Mouse (Mus musculus): ENCODE results near the gene Mgat4b. TPM values are rescaled to one million over a fixed set of nuclear protein-coding genes. Genes with fewer than 3 reads are reported as not detected.

Mgat4b gene
- polyA plus RNA-seq, 1 experiment from 2014 or later = 17.1 TPM

DNA sequence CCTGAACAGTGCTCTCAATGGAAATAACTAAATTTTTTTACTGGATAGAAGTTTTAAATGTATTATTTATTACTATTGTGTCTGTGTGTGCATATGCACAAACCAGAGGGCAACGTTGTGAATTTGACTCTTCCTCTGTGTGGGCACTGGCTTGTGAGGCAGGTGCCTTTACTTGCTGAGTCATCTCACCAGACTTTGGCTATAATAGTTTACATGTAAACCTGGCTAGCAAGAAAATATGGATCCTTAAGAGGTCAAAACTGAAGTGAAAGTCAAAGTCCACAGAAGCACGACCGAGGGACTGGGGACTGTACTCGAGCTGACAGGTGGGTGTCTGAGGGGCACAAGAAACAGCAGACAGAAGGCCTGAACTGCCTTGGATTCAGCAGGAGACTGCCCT, 28.0 kb upstream of the Mgat4b start:
- Histone ChIP-seq H3K9me3 (no peaks in the 10 kb centered on the region), H3K9ac (no peak overlapping the region), H3K4me2 (replicated peaks) (no peak overlapping the region), H3K27ac (no peak overlapping the region), H3K27me3 (no peaks in the 10 kb centered on the region), H3K4me3 (no peak overlapping the region), H3K4me1 (no peaks in the 10 kb centered on the region), H3K36me3 (peaks cover 28% of the 10 kb centered on the region)
- ATAC-seq (ENCODE audit: low FRiP score, low read depth) = no peak
- 81% methylated on average over 4 of the region's 4 CpGs for WGBS

DNA sequence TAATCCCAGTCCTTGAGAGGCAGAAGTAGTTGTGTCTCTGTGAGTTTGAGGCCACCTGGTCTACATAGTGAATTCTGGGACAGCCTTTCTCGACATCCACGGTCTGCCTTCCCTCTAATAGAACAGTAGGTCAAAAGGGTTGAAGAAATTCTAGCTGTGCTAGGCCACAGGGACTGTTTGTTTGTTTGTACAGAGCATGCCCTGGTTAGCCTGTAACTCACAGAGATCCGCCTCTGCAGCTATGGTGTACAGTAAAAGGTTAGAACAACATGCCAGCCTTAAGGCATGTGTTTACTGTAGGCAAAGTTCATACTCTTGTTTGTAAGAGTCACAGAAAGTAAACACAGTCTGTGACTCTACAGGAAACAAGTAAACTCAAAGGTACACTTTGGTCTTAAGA, 25.9 kb upstream of the Mgat4b start:
- Histone ChIP-seq H3K27me3 (no peaks in the 10 kb centered on the region), H3K27ac (no peak overlapping the region), H3K9me3 (no peaks in the 10 kb centered on the region), H3K9ac (no peak overlapping the region), H3K4me2 (replicated peaks) (no peak overlapping the region), H3K4me1 (no peaks in the 10 kb centered on the region), H3K4me3 (no peak overlapping the region), H3K36me3 (peaks cover 14% of the 10 kb centered on the region)
- ATAC-seq (ENCODE audit: low FRiP score, low read depth) = no peak
- 88% methylated on average over 3 of the region's 3 CpGs for WGBS

DNA sequence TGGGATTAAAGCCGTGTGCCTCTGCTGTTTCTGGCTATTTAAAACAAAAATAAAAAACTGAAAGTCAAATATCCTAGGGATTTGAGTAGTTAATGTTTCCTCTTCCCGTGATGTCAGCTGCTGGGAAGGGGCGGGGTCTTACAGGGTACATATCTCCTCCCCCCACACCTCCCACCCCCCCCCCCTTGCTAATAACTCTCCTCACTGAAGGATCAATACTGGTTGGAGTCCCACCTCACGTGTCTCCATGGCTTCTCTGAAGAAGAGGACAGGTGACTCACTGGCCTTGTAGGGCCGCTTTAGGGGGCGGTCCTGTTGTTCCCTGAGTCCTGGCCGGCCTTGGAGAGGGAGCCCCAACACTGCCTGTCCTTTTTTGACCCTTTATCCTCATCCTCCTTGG, 22.0 kb upstream of the Mgat4b start:
- H3K4me1 ChIP-seq = no peaks in the 10 kb centered on the region
- 79% methylated on average over 7 of the region's 7 CpGs for WGBS
- peaks cover 6% of the 10 kb centered on the region for H3K36me3 ChIP-seq
- no peak overlapping the region for H3K9ac ChIP-seq
- no peaks in the 10 kb centered on the region for H3K9me3 ChIP-seq
- no peaks in the 10 kb centered on the region for H3K27me3 ChIP-seq
- no peak overlapping the region for H3K4me2 ChIP-seq (replicated peaks)
- H3K27ac ChIP-seq = no peak overlapping the region
- no peak for ATAC-seq (ENCODE audit: low FRiP score, low read depth)
- no peak overlapping the region for H3K4me3 ChIP-seq

DNA sequence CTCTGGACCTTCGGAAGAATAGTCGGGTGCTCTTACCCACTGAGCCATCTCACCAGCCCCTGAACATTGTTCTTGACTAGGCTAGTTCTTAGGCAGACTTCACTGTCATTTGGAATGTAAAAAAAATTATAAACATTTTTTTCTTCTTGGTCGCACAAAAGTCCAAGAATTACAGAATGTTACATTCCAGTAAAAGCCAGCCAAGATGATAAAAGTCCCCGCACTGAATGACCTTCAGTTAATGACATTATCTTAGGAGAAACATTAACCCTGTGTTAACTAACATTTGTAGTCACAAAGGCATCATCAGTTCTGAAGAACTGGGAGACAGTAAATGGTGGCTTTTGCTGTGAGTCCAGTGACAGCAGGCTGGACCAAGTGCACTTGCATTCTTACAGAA, 20.3 kb upstream of the Mgat4b start:
- Histone ChIP-seq H3K27ac (no peak overlapping the region), H3K36me3 (peaks cover 11% of the 10 kb centered on the region), H3K27me3 (no peaks in the 10 kb centered on the region), H3K4me3 (no peak overlapping the region), H3K9ac (no peak overlapping the region), H3K4me1 (no peaks in the 10 kb centered on the region), H3K9me3 (no peaks in the 10 kb centered on the region), H3K4me2 (replicated peaks) (no peak overlapping the region)
- WGBS = 82% methylated on average over 4 of the region's 4 CpGs
- no peak for ATAC-seq (ENCODE audit: low FRiP score, low read depth)

DNA sequence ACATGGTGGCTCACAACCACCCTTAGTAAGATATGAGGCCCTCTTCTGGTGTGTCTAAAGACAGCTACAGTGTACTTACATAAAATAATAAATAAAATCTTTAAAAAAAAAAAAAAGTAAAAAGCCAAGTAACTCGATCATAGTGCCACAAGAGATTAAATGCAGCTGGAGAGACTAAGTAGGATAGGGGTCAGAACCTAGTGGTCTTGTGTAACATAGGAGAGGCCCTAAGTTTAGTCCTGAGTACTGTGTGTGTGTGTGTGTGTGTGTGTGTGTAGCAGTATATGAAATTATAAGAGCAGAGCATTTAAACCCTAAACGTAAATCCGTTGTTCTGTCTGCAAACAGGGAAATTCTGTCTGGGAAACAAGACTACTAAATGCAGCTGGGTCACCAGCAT, 18.4 kb upstream of the Mgat4b start:
- peaks cover 25% of the 10 kb centered on the region for H3K36me3 ChIP-seq
- ATAC-seq (ENCODE audit: low FRiP score, low read depth) = no peak

DNA sequence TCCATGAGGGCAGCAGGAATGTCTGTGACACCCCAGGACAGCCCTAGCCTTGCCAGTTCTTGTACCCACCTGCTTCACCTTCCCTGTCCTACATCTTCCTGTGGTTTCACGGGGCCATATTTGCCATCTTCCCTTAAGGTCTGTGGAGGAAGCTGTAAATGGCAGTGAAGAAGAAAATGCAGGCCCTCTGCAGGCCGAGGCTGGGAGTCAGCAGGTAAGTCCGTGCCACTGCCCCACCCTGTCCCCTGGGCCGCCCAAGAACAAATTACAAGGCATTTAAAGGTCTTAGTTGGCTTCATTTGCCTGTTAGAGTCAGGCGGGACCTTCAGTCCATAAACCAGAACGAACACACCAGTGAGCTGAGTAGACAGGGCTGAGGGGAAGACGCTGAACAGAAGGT, 16.6 kb upstream of the Mgat4b start:
- no peak for ATAC-seq (ENCODE audit: low FRiP score, low read depth)
- WGBS = 63% methylated on average over 7 of the region's 7 CpGs
- no peak overlapping the region for H3K4me2 ChIP-seq (replicated peaks)
- H3K27ac ChIP-seq = no peak overlapping the region
- no peaks in the 10 kb centered on the region for H3K27me3 ChIP-seq
- H3K36me3 ChIP-seq = peaks cover 37% of the 10 kb centered on the region
- no peak overlapping the region for H3K4me3 ChIP-seq
- H3K9ac ChIP-seq = no peak overlapping the region
- no peaks in the 10 kb centered on the region for H3K9me3 ChIP-seq
- no peaks in the 10 kb centered on the region for H3K4me1 ChIP-seq

More for the DNA sequence above, 18.4 kb upstream of the Mgat4b start:
- H3K4me1 ChIP-seq = no peaks in the 10 kb centered on the region
- H3K9ac ChIP-seq = no peak overlapping the region
- no peak overlapping the region for H3K4me2 ChIP-seq (replicated peaks)
- H3K9me3 ChIP-seq = no peaks in the 10 kb centered on the region
- 85% methylated on average over 3 of the region's 3 CpGs for WGBS
- no peak overlapping the region for H3K27ac ChIP-seq
- H3K27me3 ChIP-seq = no peaks in the 10 kb centered on the region
- H3K4me3 ChIP-seq = no peak overlapping the region

DNA sequence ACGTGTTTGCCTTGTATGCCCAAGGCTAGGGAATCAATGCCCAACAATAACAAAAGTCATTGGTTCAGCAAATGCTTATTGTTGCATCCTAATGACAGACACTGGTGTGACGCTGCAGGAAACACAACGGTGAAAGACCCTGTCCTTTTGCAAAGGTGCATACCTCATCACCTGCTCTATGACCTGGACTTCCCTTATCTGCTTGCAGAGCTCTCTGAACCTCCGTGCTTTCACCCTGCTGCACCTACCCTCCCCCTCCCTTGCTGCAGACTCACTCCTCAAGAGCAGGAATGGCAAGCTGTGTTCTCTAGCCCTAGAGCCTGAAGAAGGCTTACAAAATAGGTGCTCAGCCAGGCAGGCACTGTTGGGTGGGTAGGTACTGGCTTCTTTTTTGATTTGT, 15.9 kb upstream of the Mgat4b start:
- H3K4me2 ChIP-seq (replicated peaks) = no peak overlapping the region
- H3K9me3 ChIP-seq = no peaks in the 10 kb centered on the region

DNA sequence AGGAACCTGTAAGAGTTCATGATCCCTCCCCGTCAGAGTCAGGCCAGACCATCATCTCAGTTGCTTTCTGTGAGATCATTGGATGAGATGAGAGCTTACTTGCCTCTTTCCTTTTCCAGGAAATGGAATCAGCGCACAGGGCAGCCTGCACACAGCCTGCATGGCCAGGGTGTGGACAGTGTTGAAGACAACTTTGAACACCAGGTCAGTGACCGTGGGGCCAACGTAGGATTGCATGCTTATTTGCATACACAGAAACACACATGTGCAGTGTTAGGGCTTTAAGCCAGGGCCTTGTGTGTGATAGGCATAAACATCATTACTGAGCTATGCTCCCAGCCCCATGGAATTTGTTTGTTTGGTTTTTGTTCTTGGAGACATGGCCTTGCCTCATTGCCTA, 13.2 kb upstream of the Mgat4b start:
- Histone ChIP-seq H3K4me2 (replicated peaks) (no peak overlapping the region), H3K27me3 (no peaks in the 10 kb centered on the region), H3K9ac (no peak overlapping the region), H3K27ac (no peak overlapping the region), H3K4me1 (no peaks in the 10 kb centered on the region), H3K4me3 (no peak overlapping the region), H3K36me3 (peaks cover 69% of the 10 kb centered on the region), H3K9me3 (no peaks in the 10 kb centered on the region)
- no peak for ATAC-seq (ENCODE audit: low FRiP score, low read depth)
- 86% methylated on average over 4 of the region's 4 CpGs for WGBS

More for the DNA sequence above, 15.9 kb upstream of the Mgat4b start:
- no peaks in the 10 kb centered on the region for H3K4me1 ChIP-seq
- H3K4me3 ChIP-seq = no peak overlapping the region
- ATAC-seq (ENCODE audit: low FRiP score, low read depth) = no peak
- peaks cover 45% of the 10 kb centered on the region for H3K36me3 ChIP-seq
- no peak overlapping the region for H3K9ac ChIP-seq
- WGBS = 82% methylated on average over 4 of the region's 4 CpGs
- H3K27me3 ChIP-seq = no peaks in the 10 kb centered on the region
- no peak overlapping the region for H3K27ac ChIP-seq

DNA sequence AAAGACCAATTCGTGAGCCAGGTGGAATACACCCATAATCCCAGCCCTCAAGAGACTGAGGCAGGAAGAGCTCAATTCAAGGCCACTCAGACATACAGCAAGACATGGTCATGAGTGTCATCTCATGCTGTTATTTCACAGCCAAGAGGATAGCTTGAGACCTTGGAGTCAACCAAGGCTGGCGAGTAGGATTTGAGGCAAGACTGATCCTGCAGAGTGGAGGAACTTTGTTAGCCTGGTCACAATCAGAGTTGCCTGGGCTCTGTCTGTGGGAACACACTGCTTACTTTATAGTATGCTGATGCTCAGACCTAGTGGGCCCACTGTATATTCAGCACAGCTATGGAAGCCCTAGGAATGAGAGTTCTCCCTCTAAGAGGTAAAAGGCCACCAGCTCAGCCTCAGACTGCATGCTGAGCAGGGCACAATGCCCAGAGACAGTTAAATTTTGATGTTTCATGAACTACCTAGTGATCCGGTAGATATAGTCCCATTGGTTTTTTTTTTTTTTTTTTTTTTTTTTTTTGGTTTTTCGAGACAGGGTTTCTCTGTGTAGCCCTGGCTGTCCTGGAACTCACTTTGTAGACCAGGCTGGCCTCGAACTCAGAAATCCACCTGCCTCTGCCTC, 12.4 kb upstream of the Mgat4b start:
- ATAC-seq (ENCODE audit: low FRiP score, low read depth) = no peak
- H3K36me3 ChIP-seq = peaks cover 77% of the 10 kb centered on the region
- H3K27ac ChIP-seq = no peak overlapping the region
- no peaks in the 10 kb centered on the region for H3K27me3 ChIP-seq
- H3K4me2 ChIP-seq (replicated peaks) = no peak overlapping the region
- 80% methylated on average over 4 of the region's 5 CpGs for WGBS
- H3K4me3 ChIP-seq = no peak overlapping the region
- no peak overlapping the region for H3K9ac ChIP-seq
- H3K4me1 ChIP-seq = no peaks in the 10 kb centered on the region
- no peaks in the 10 kb centered on the region for H3K9me3 ChIP-seq

DNA sequence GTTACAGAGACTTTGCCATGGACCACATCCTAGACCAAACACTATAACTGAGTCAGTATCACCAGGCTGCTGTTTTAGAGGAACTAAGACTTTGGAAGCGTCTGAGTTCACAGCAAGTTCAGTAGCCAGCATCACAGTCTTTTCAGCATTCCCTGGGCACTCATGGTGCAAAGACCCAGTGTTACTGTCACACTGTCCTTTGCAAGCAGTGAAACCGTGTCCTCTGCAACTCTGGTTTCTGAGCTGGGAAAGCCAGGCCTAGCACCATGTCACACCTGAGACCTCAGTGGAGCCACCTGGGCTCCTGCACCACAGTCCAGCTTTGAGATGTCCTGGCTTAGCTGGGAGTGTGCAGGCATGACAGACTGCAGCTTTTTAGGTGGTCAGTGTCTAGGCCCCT, 11.8 kb upstream of the Mgat4b start:
- H3K36me3 ChIP-seq = peaks cover 82% of the 10 kb centered on the region

DNA sequence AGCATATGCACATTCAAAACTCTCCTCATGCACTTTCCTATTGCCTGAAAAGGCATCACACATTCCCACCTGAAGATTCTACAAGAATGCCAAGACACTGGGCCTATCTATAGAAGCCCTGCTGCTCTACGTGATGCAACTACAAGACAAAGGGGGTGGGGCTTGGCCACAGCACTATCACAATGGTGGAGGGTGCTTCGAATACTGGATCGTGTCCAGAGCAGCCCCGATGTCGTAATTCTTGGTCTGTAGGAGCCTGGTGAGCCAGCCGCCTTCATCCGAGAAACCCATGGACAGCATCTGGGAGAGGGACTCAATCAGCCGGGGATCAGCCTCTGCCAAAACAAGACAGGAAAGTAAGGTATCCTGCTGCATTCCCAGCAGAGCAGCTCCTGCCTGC, 10.1 kb upstream of the Mgat4b start:
- no peaks in the 10 kb centered on the region for H3K9me3 ChIP-seq
- no peaks in the 10 kb centered on the region for H3K27me3 ChIP-seq
- ATAC-seq (ENCODE audit: low FRiP score, low read depth) = no peak
- H3K36me3 ChIP-seq = peaks cover 94% of the 10 kb centered on the region
- no peak overlapping the region for H3K9ac ChIP-seq
- no peak overlapping the region for H3K4me3 ChIP-seq
- 90% methylated on average over 8 of the region's 8 CpGs for WGBS
- no peak overlapping the region for H3K4me2 ChIP-seq (replicated peaks)
- H3K27ac ChIP-seq = no peak overlapping the region; the same call in 1 of the 2 replicates
- no peaks in the 10 kb centered on the region for H3K4me1 ChIP-seq

More for the DNA sequence above, 11.8 kb upstream of the Mgat4b start:
- no peak overlapping the region for H3K9ac ChIP-seq
- no peak overlapping the region for H3K27ac ChIP-seq
- H3K4me1 ChIP-seq = no peaks in the 10 kb centered on the region
- H3K4me3 ChIP-seq = no peak overlapping the region
- H3K4me2 ChIP-seq (replicated peaks) = no peak overlapping the region
- no peaks in the 10 kb centered on the region for H3K27me3 ChIP-seq
- H3K9me3 ChIP-seq = no peaks in the 10 kb centered on the region
- ATAC-seq (ENCODE audit: low FRiP score, low read depth) = no peak
- 91% methylated on average over 2 of the region's 2 CpGs for WGBS

DNA sequence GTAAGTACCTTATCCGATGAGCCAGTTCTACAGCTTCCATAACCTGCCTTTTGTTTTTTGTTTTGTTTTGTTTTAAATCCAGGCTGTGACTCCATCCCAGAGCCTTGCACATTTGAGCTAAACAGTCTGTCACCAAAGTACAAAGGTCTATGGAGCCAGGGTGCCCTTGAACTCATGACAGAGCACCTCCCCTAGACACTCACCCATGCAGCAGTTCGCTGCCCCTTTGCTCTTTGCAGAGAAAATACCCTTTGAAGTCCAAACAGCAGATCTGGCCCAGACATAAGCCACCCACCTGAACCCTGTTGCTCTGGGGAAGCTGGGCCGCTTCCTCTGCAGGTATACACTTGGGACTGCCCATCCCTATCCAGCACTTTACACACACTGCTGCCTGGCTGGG, 9.1 kb upstream of the Mgat4b start:
- Histone ChIP-seq H3K27me3 (no peaks in the 10 kb centered on the region), H3K4me3 (no peak overlapping the region), H3K27ac (no peak overlapping the region), H3K4me2 (replicated peaks) (no peak overlapping the region), H3K9ac (no peak overlapping the region), H3K4me1 (no peaks in the 10 kb centered on the region), H3K36me3 (peaks cover 96% of the 10 kb centered on the region), H3K9me3 (no peaks in the 10 kb centered on the region)
- WGBS = 90% methylated on average over 3 of the region's 3 CpGs
- ATAC-seq (ENCODE audit: low FRiP score, low read depth) = no peak

DNA sequence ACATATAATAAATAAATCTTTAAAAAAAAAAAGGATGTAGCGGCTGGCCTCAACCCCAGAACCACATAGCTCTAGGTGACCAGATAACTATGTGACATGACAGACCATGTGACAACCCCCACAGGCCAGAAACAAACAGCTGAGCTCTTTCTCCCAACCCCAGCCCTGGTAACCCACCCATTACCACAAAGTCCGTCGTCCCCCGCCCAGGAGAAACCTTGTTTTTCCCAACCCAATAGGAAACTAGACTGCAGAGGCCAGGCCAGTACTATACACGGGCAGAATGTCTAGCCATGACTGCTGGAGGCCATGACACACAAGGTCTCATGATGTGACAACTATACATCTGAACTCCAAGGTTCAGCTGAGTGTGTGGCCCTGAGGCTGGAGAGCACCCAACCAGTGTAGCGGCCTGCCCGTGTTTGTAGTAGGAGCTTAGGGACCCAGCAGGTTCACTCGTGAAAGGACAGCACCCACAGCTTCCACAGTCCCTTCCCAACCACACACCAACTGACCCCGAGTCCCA, 7.3 kb upstream of the Mgat4b start:
- peaks cover 96% of the 10 kb centered on the region for H3K36me3 ChIP-seq
- no peak overlapping the region for H3K27ac ChIP-seq
- no peaks in the 10 kb centered on the region for H3K27me3 ChIP-seq
- 88% methylated on average over 9 of the region's 9 CpGs for WGBS
- H3K4me2 ChIP-seq (replicated peaks) = no peak overlapping the region
- no peak overlapping the region for H3K4me3 ChIP-seq
- H3K9ac ChIP-seq = no peak overlapping the region
- H3K4me1 ChIP-seq = no peaks in the 10 kb centered on the region
- ATAC-seq (ENCODE audit: low FRiP score, low read depth) = no peak
- H3K9me3 ChIP-seq = no peaks in the 10 kb centered on the region
